Mouse (Mus musculus) myocyte (in vitro differentiated cells): ENCODE data around the gene Prkg1. TPM values are rescaled to one million over a fixed set of nuclear protein-coding genes. Genes with fewer than 3 reads are reported as not detected.
"Not testable (repeated sequence)": the region's sequence is repeated elsewhere in the genome, so short reads cannot be mapped to it uniquely, and the experiment has no call there.

Experiments
- H3K27me3 ChIP-seq: one replicate; pipeline ENCODE4 v1.6.1; 2011; ENCODE audit not compliant: control insufficient read depth, insufficient read depth, insufficient read length
- H3K36me3 ChIP-seq: one replicate; pipeline ENCODE4 v1.6.1; 2011; ENCODE audit not compliant: control insufficient read depth, insufficient read depth
- H3K4me2 ChIP-seq: one replicate; pipeline ENCODE4 v1.6.1; 2011; ENCODE audit warnings: low read depth, control low read depth
- H3K4me3 ChIP-seq: one replicate; pipeline ENCODE4 v1.5.1; 2011; ENCODE audit warnings: mild to moderate bottlenecking, control low read depth, moderate library complexity
- H3K79me2 ChIP-seq: one replicate; pipeline ENCODE4 v1.6.1; 2011; ENCODE audit not compliant: control insufficient read depth, insufficient read depth
- H3ac ChIP-seq: one replicate; pipeline ENCODE4 v1.6.1; 2011; ENCODE audit not compliant: control insufficient read depth, insufficient read length
- CEBPB ChIP-seq: IDR thresholded peaks from 2 replicates; pipeline ENCODE4 v1.6.1; 2011; ENCODE audit warnings: mild to moderate bottlenecking, moderate library complexity; ENCODE audit not compliant: poor library complexity, insufficient read depth, severe bottlenecking
- E2F4 ChIP-seq: IDR thresholded peaks from one replicate; pipeline ENCODE4 v1.6.1; 2011; ENCODE audit warnings: mild to moderate bottlenecking, control low read depth, moderate library complexity; ENCODE audit not compliant: insufficient read depth
- MAX ChIP-seq: IDR thresholded peaks from one replicate; pipeline ENCODE4 v1.6.1; 2011; ENCODE audit warnings: low read depth, mild to moderate bottlenecking, control low read depth
- MYOD1 ChIP-seq, 3 experiments: IDR thresholded peaks; one replicate each; pipeline ENCODE4 v1.6.1; 2011; ENCODE audit warnings: control low read depth in 2 of 3, low read depth in 2 of 3, mild to moderate bottlenecking in 2 of 3, moderate library complexity in 1 of 3; ENCODE audit not compliant: insufficient read length in 2 of 3, control insufficient read depth in 1 of 3
- MYOG ChIP-seq, 3 experiments: IDR thresholded peaks; one replicate each; pipeline ENCODE4 v1.6.1; 2011; ENCODE audit warnings: control low read depth in 2 of 3, low read depth in 2 of 3, mild to moderate bottlenecking in 2 of 3; ENCODE audit not compliant: insufficient read length in 2 of 3, control insufficient read depth in 1 of 3, insufficient read depth in 1 of 3
- POLR2A ChIP-seq: IDR thresholded peaks from one replicate; pipeline ENCODE4 v1.6.1; 2011; ENCODE audit warnings: low read depth, mild to moderate bottlenecking, control low read depth, moderate library complexity; ENCODE audit not compliant: insufficient read length
- POLR2AphosphoS2 ChIP-seq: IDR thresholded peaks from one replicate; pipeline ENCODE4 v1.6.1; 2011; ENCODE audit warnings: low read depth, control low read depth; ENCODE audit not compliant: insufficient read length
- REST ChIP-seq: IDR thresholded peaks from one replicate; pipeline ENCODE4 v1.6.1; 2011; ENCODE audit warnings: mild to moderate bottlenecking, control low read depth, moderate library complexity; ENCODE audit not compliant: insufficient read depth, insufficient read length
- SRF ChIP-seq: IDR thresholded peaks from one replicate; pipeline ENCODE4 v1.6.1; 2011; ENCODE audit warnings: low read depth; ENCODE audit not compliant: control insufficient read depth, insufficient read length
- TCF12 ChIP-seq: IDR thresholded peaks from one replicate; pipeline ENCODE4 v1.6.1; 2011; ENCODE audit warnings: mild to moderate bottlenecking, control low read depth; ENCODE audit not compliant: poor library complexity, insufficient read depth, severe bottlenecking
- TCF3 ChIP-seq: IDR thresholded peaks from one replicate; pipeline ENCODE4 v1.6.1; 2011; ENCODE audit warnings: low read depth, control low read depth; ENCODE audit not compliant: insufficient read length
- USF1 ChIP-seq: IDR thresholded peaks from one replicate; pipeline ENCODE4 v1.6.1; 2011; ENCODE audit warnings: low read depth, mild to moderate bottlenecking, control low read depth, moderate library complexity
- polyA plus RNA-seq: library from polyadenylated mRNA; unstranded; fragments of >200 nt; fragmentation: generic; extraction: Trizol; gene quantifications from one replicate; pipeline ENCODE4 v1.2.1, GENCODE M21; 2012; ENCODE audit warnings: missing spikeins

Prkg1 gene
- polyA plus RNA-seq, 1 experiment: 1.7 TPM

GRCm38 (mm10) chr19:31232410-31232809, 532.4 kb downstream of the Prkg1 start:
- Histone ChIP-seq H3K36me3 (no peaks in the 10 kb centered on the region), H3ac (no peak overlapping the region), H3K27me3 (no peaks in the 10 kb centered on the region), H3K79me2 (no peaks in the 10 kb centered on the region), H3K4me2 (no peak overlapping the region), H3K4me3 (no peak overlapping the region)
- TF ChIP-seq MAX: no peak
- TF ChIP-seq E2F4: no peak
- TF ChIP-seq MYOD1 (IDR thresholded peaks at IDR 0.05; ENCODE audit: control insufficient read depth in 1 of 3, insufficient read length in 2 of 3, low read depth in 2 of 3): no peak
- TF ChIP-seq CEBPB: no peak
- no peak for TF ChIP-seq REST
- TF ChIP-seq TCF12: no peak
- no peak for TF ChIP-seq USF1
- no peak for TF ChIP-seq POLR2A
- TF ChIP-seq SRF: no peak
- TF ChIP-seq TCF3: no peak
- TF ChIP-seq POLR2AphosphoS2: no peak
- no peak for TF ChIP-seq MYOG (IDR thresholded peaks at IDR 0.05; ENCODE audit: control insufficient read depth in 1 of 3, insufficient read depth in 1 of 3, insufficient read length in 2 of 3, low read depth in 2 of 3)

DNA sequence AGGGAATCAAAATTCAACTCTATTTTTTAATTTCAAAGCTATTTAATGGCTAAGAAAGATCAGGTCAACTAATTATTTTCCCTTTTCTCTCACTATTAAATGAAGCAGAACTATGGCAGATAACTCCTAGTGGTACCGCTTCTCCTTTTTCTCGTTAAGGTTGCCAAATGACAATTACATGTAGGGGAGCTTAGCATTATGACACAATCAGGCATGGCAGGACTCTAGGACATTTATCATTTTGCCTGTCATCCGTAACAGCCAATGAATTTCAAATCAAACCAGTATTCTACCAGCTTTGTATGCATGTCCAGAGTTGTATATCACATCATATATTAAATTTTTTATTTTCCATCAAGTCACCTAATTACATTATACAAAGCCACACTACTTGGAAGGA, 536.4 kb downstream of the Prkg1 start:
- H3ac ChIP-seq: no peak overlapping the region
- no peak for TF ChIP-seq MYOG (IDR thresholded peaks at IDR 0.05; ENCODE audit: control insufficient read depth in 1 of 3, insufficient read depth in 1 of 3, insufficient read length in 2 of 3, low read depth in 2 of 3)
- no peak for TF ChIP-seq REST
- no peak for TF ChIP-seq POLR2AphosphoS2
- TF ChIP-seq SRF: no peak
- no peak for TF ChIP-seq E2F4

DNA sequence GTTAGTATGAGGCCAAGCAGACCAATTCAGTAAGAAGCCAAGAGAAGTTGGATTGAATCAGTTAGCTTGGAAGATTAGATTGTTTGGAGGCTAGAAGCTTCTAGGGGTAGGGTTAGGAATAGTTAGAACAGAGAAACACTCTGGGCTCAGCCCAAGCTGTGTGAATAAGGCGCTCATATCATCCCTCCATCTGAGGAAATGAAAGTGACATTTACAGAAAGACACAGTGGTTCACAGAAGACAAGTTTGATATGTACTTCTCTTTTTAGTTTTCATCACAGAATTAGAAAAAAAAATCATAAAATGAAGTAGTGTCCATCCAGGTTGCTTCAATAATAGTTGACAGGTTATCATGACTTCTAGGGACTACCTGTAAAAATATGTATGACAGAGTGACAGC, 541.4 kb downstream of the Prkg1 start:
- no peak overlapping the region for H3K4me2 ChIP-seq
- H3K79me2 ChIP-seq: no peaks in the 10 kb centered on the region
- no peak overlapping the region for H3K4me3 ChIP-seq
- H3K36me3 ChIP-seq: no peaks in the 10 kb centered on the region
- H3ac ChIP-seq: no peak overlapping the region
- TF ChIP-seq MYOG (IDR thresholded peaks at IDR 0.05; ENCODE audit: control insufficient read depth in 1 of 3, insufficient read depth in 1 of 3, insufficient read length in 2 of 3, low read depth in 2 of 3): no peak
- no peak for TF ChIP-seq USF1
- TF ChIP-seq MAX: no peak
- TF ChIP-seq POLR2A: no peak
- TF ChIP-seq TCF3: no peak
- TF ChIP-seq POLR2AphosphoS2: no peak
- no peak for TF ChIP-seq MYOD1 (IDR thresholded peaks at IDR 0.05; ENCODE audit: control insufficient read depth in 1 of 3, insufficient read length in 2 of 3, low read depth in 2 of 3)
- no peak for TF ChIP-seq TCF12
- TF ChIP-seq REST: no peak
- TF ChIP-seq E2F4: no peak
- no peak for TF ChIP-seq SRF
- TF ChIP-seq CEBPB: no peak
- no peaks in the 10 kb centered on the region for H3K27me3 ChIP-seq

More for the DNA sequence above, 536.4 kb downstream of the Prkg1 start:
- H3K36me3 ChIP-seq: no peaks in the 10 kb centered on the region
- H3K4me3 ChIP-seq: no peak overlapping the region
- H3K27me3 ChIP-seq: no peaks in the 10 kb centered on the region
- H3K79me2 ChIP-seq: no peaks in the 10 kb centered on the region
- no peak overlapping the region for H3K4me2 ChIP-seq

GRCm38 (mm10) chr19:31219261-31219660, 545.6 kb downstream of the Prkg1 start:
- not testable (repeated sequence) for H3ac ChIP-seq, H3K36me3 ChIP-seq, H3K79me2 ChIP-seq, H3K27me3 ChIP-seq, H3K4me3 ChIP-seq, H3K4me2 ChIP-seq

DNA sequence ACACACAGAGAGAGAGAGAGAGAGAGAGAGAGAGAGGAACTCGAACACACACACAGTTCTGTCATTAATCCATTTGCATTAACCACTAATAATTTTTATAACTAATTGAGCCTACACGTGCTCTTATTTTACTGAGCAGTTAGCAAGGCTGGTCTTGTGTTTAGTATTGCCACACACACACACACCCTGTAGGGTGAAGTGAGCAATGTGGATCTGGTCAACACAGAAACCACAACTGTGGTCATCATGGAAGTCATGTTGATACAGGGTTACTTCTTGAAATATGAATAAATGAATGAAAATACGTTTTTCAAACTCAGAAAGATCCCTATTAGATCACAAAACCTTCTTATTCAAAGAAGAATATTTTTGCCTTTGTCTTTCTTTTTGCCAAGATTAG, 554.0 kb downstream of the Prkg1 start:
- Histone ChIP-seq H3K36me3 (no peaks in the 10 kb centered on the region), H3K27me3 (no peaks in the 10 kb centered on the region)
- TF ChIP-seq POLR2A (no peak), POLR2AphosphoS2 (no peak), MAX (no peak), REST (no peak), TCF3 (no peak), CEBPB (no peak), SRF (no peak), TCF12 (no peak), USF1 (no peak), E2F4 (no peak), MYOG (IDR thresholded peaks at IDR 0.05; ENCODE audit: control insufficient read depth in 1 of 3, insufficient read depth in 1 of 3, insufficient read length in 2 of 3, low read depth in 2 of 3) (no peak), MYOD1 (IDR thresholded peaks at IDR 0.05; ENCODE audit: control insufficient read depth in 1 of 3, insufficient read length in 2 of 3, low read depth in 2 of 3) (no peak)

More for the DNA sequence above, 554.0 kb downstream of the Prkg1 start:
- H3K4me3 ChIP-seq: no peak overlapping the region
- no peaks in the 10 kb centered on the region for H3K79me2 ChIP-seq
- H3ac ChIP-seq: no peak overlapping the region
- H3K4me2 ChIP-seq: no peak overlapping the region
